Mouse (Mus musculus) forebrain, embryonic 16.5 days (tissue): Measurements from ENCODE around the gene Kank1. TPM values are rescaled to one million over a fixed set of nuclear protein-coding genes. Genes with fewer than 3 reads are reported as not detected.

Experiments
- ATAC-seq: fragments of 200-750 bp; cut with Nextera tagmentation; 2 replicates; pipeline ENCODE4 v1.8.0; 2017; ENCODE audit warnings: mild to moderate bottlenecking, moderate library complexity
- H3K27ac ChIP-seq: fragments of 300-500 bp; sonication (generic); 2 replicates; pipeline ENCODE4 v1.5.1; 2014; ENCODE audit warnings: low read length, control low read depth
- H3K27me3 ChIP-seq: fragments of 300-500 bp; sonication (generic); replicated peaks from 2 replicates; pipeline ENCODE4 v1.6.1; 2014; ENCODE audit warnings: low read length; ENCODE audit not compliant: control insufficient read depth, insufficient read depth
- H3K36me3 ChIP-seq: fragments of 300-500 bp; sonication (generic); 2 replicates; pipeline ENCODE4 v1.6.1; 2014; ENCODE audit not compliant: control insufficient read depth, insufficient read depth
- H3K4me1 ChIP-seq: fragments of 300-500 bp; sonication (generic); replicated peaks from 2 replicates; pipeline ENCODE4 v1.6.1; 2014; ENCODE audit warnings: low read length; ENCODE audit not compliant: control insufficient read depth, insufficient read depth
- H3K4me2 ChIP-seq: fragments of 300-500 bp; sonication (generic); 2 replicates; pipeline ENCODE4 v1.6.1; 2014; ENCODE audit warnings: mild to moderate bottlenecking, low read length, control low read depth
- H3K4me3 ChIP-seq: fragments of 300-500 bp; sonication (generic); replicated peaks from 2 replicates; pipeline ENCODE4 v1.5.1; 2014; ENCODE audit warnings: mild to moderate bottlenecking, low read length, control low read depth
- H3K9ac ChIP-seq: fragments of 300-500 bp; sonication (generic); replicated peaks from 2 replicates; pipeline ENCODE4 v1.6.1; 2014; ENCODE audit warnings: low read depth, low read length, control low read depth
- H3K9me3 ChIP-seq: fragments of 300-500 bp; sonication (generic); 2 replicates; pipeline ENCODE4 v1.6.1; 2016; ENCODE audit warnings: low read length; ENCODE audit not compliant: control insufficient read depth
- WGBS: fragments of 180-500 bp; shearing (Covaris S2); extraction: QIAGEN DNeasy Blood & Tissue Kit; methylation state at CpG from one replicate; pipeline ENCODE4 v1.1.7; 2014; 5-methylcytosine and 5-hydroxymethylcytosine counted together
- polyA plus RNA-seq: library from polyadenylated mRNA; unstranded; fragments of >200 nt; fragmentation: Nextera tagmentation; extraction: Ambion mirVana; gene quantifications from 2 replicates; pipeline ENCODE4 v1.2.1, GENCODE M21; 2015

The Kank1 gene
- polyA plus RNA-seq, 1 experiment from 2014 or later: 4.8 TPM

- Histone ChIP-seq H3K27ac (no peak overlapping the region), H3K4me3 (no peak overlapping the region), H3K36me3 (no peaks in the 10 kb centered on the region), H3K9ac (no peak overlapping the region), H3K9me3 (no peaks in the 10 kb centered on the region), H3K27me3 (no peaks in the 10 kb centered on the region), H3K4me1 (no peaks in the 10 kb centered on the region), H3K4me2 (no peak overlapping the region)
- no peak for ATAC-seq
- 80% methylated on average over 2 of the region's 2 CpGs for WGBS
Measured at GRCm38 (mm10) chr19:25220611-25221010, 16.2 kb upstream of the Kank1 start.

GRCm38 (mm10) chr19:25221964-25222640 is 14.7 kb upstream of the Kank1 start:
- Histone ChIP-seq H3K27ac (no peak overlapping the region), H3K4me2 (no peak overlapping the region), H3K4me1 (no peaks in the 10 kb centered on the region), H3K4me3 (no peak overlapping the region), H3K36me3 (no peaks in the 10 kb centered on the region), H3K27me3 (no peaks in the 10 kb centered on the region), H3K9ac (no peak overlapping the region), H3K9me3 (no peaks in the 10 kb centered on the region)
- WGBS: 69% methylated on average over 9 of the region's 9 CpGs
- ATAC-seq: no peak

- 82% methylated on average over 4 of the region's 4 CpGs for WGBS
- ATAC-seq: no peak
- no peak overlapping the region for H3K4me2 ChIP-seq
- no peaks in the 10 kb centered on the region for H3K4me1 ChIP-seq
- H3K36me3 ChIP-seq: no peaks in the 10 kb centered on the region
- H3K9me3 ChIP-seq: no peaks in the 10 kb centered on the region
- 0 out of 2 replicates have a peak, but pooled peaks cover 4% of the 10 kb centered on the region for H3K27me3 ChIP-seq
- H3K27ac ChIP-seq: no peak overlapping the region
- no peak overlapping the region for H3K9ac ChIP-seq
- H3K4me3 ChIP-seq: no peak overlapping the region
Measured at GRCm38 (mm10) chr19:25230058-25230974, 6.5 kb upstream of the Kank1 start.

- H3K4me1 ChIP-seq: no peaks in the 10 kb centered on the region
- H3K4me2 ChIP-seq: no peak overlapping the region
- 0 out of 2 replicates have a peak, but pooled peaks cover 5% of the 10 kb centered on the region for H3K27me3 ChIP-seq
- no peak for ATAC-seq
- no peaks in the 10 kb centered on the region for H3K36me3 ChIP-seq
- no peaks in the 10 kb centered on the region for H3K9me3 ChIP-seq
- H3K9ac ChIP-seq: no peak overlapping the region
- no peak overlapping the region for H3K27ac ChIP-seq
- no peak overlapping the region for H3K4me3 ChIP-seq
- 54% methylated on average over 4 of the region's 4 CpGs for WGBS
Measured at GRCm38 (mm10) chr19:25230975-25231334, 5.8 kb upstream of the Kank1 start.

GRCm38 (mm10) chr19:25232032-25232431 is 4.7 kb upstream of the Kank1 start:
- Histone ChIP-seq H3K9ac (no peak overlapping the region), H3K4me2 (no peak overlapping the region), H3K27me3 (0 out of 2 replicates have a peak, but pooled peaks cover 7% of the 10 kb centered on the region), H3K4me3 (no peak overlapping the region), H3K27ac (no peak overlapping the region), H3K4me1 (peaks cover 5% of the 10 kb centered on the region), H3K36me3 (no peaks in the 10 kb centered on the region), H3K9me3 (no peaks in the 10 kb centered on the region)
- WGBS: 64% methylated on average over 10 of the region's 10 CpGs
- no peak for ATAC-seq

GRCm38 (mm10) chr19:25237492-25238040 is 791 bp downstream of the Kank1 start:
- Histone ChIP-seq H3K4me2 (peak overlapping the region; percentile 99), H3K36me3 (no peaks in the 10 kb centered on the region), H3K27me3 (peaks cover 20% of the 10 kb centered on the region), H3K4me3 (peak overlapping the region; percentile 77), H3K9ac (peak overlapping the region; percentile 70), H3K9me3 (no peaks in the 10 kb centered on the region), H3K27ac (no peak overlapping the region), H3K4me1 (peaks cover 17% of the 10 kb centered on the region)
- WGBS: under 1% methylated on average over 35 of the region's 35 CpGs
- peak; percentile 26 for ATAC-seq

GRCm38 (mm10) chr19:25238121-25238520 is 1.3 kb downstream of the Kank1 start:
- Histone ChIP-seq H3K4me2 (peak overlapping the region; percentile 99), H3K9me3 (no peaks in the 10 kb centered on the region), H3K27me3 (peaks cover 20% of the 10 kb centered on the region), H3K27ac (no peak overlapping the region), H3K4me3 (no peak overlapping the region), H3K36me3 (no peaks in the 10 kb centered on the region), H3K4me1 (peaks cover 17% of the 10 kb centered on the region), H3K9ac (no peak overlapping the region)
- ATAC-seq: no peak
- 4% methylated on average over 13 of the region's 13 CpGs for WGBS

GRCm38 (mm10) chr19:25243566-25243965 is 6.8 kb downstream of the Kank1 start:
- Histone ChIP-seq H3K4me1 (no peaks in the 10 kb centered on the region), H3K36me3 (no peaks in the 10 kb centered on the region), H3K4me2 (no peak overlapping the region), H3K27ac (no peak overlapping the region), H3K27me3 (peaks cover 3% of the 10 kb centered on the region; the same call in 1 of the 2 replicates), H3K9me3 (no peaks in the 10 kb centered on the region), H3K9ac (no peak overlapping the region), H3K4me3 (no peak overlapping the region)
- ATAC-seq: no peak
- WGBS: 83% methylated on average over 4 of the region's 4 CpGs

- Histone ChIP-seq H3K9me3 (no peaks in the 10 kb centered on the region), H3K9ac (no peak overlapping the region), H3K27ac (no peak overlapping the region), H3K36me3 (no peaks in the 10 kb centered on the region), H3K4me2 (no peak overlapping the region), H3K4me3 (no peak overlapping the region), H3K4me1 (no peaks in the 10 kb centered on the region), H3K27me3 (no peaks in the 10 kb centered on the region)
- WGBS: 90% methylated on average over 8 of the region's 8 CpGs
- ATAC-seq: no peak
Measured at GRCm38 (mm10) chr19:25246062-25246461, 9.3 kb downstream of the Kank1 start.
